In the genomic region with DNA sequence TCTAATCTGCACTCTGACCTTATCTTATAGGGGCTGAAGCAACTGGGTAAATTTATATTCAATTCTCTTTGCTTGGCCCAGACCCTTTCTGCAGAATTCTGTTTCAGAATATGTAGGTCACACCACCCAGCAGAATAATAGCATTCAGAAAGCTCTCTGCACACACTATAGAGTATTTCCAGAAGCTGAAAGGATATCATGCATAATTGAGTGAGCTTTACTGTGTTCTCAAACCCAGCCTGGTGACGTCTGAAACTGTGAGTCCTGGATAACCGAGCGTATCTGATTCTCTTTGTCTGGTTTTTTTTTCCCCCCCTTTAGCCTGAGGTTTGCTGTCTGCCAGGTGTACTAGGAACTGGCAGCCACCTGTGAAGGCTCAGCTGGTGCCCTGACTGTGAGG, we compare ENCODE assay signal across 14 mouse cellular contexts.
"Had no signal": no experiment of that assay in that cellular context is flagged by ENCODE, and none has a peak within 500 bp of the region (broad histone marks: within the 10 kb centered on the region; RNA-seq: fewer than 3 reads in every experiment).

No protein-coding gene starts in this region.

- H3K9ac ChIP-seq: limb, embryonic 12.5 days; liver, embryonic 13.5 days; liver, postnatal 0 days; lung, embryonic 15.5 days; neural tube, embryonic 12.5 days; stomach, embryonic 15.5 days had no signal

- H3K4me1 ChIP-seq: limb, embryonic 12.5 days; liver, embryonic 13.5 days; neural tube, embryonic 12.5 days; stomach, embryonic 15.5 days had no signal

- H3K27ac ChIP-seq: kidney, postnatal 0 days; limb, embryonic 12.5 days; liver, embryonic 13.5 days; lung, embryonic 15.5 days; neural tube, embryonic 12.5 days; stomach, embryonic 15.5 days had no signal

- DNase-seq: kidney, adult 11 months; kidney, adult 9 months; kidney, postnatal 36 days; liver; liver, embryonic 13.5 days; liver, postnatal 0 days; lung, postnatal 14 days; right cerebral cortex, postnatal 14 days had no signal

- H3K36me3 ChIP-seq: limb, embryonic 12.5 days; liver, embryonic 13.5 days; lung, embryonic 15.5 days; neural tube, embryonic 12.5 days; stomach, embryonic 15.5 days had no signal

- H3K27me3 ChIP-seq: limb, embryonic 12.5 days; liver, embryonic 13.5 days; lung, embryonic 15.5 days; neural tube, embryonic 12.5 days; stomach, embryonic 15.5 days had no signal

- H3K9me3 ChIP-seq: limb, embryonic 12.5 days; liver, embryonic 13.5 days; lung, embryonic 15.5 days; neural tube, embryonic 12.5 days; stomach, embryonic 15.5 days had no signal

- ATAC-seq: hindbrain, embryonic 16.5 days; liver, postnatal 0 days had no signal

- H3K4me2 ChIP-seq: limb, embryonic 12.5 days; liver, embryonic 13.5 days; lung, embryonic 15.5 days; neural tube, embryonic 12.5 days; stomach, embryonic 15.5 days had no signal

- H3K4me3 ChIP-seq: limb, embryonic 12.5 days; liver, embryonic 13.5 days; lung, embryonic 15.5 days; neural tube, embryonic 12.5 days; stomach, embryonic 15.5 days had no signal
